Mouse (Mus musculus) olfactory bulb, adult 2 months (tissue): ENCODE measurements around the gene Nav2.

Experiments used
- CTCF ChIP-seq: fragments of 200-500 bp; IDR thresholded peaks from 2 replicates; pipeline ENCODE4 v1.5.1; 2012; ENCODE audit warnings: low read depth, mild to moderate bottlenecking, low read length, moderate library complexity; ENCODE audit not compliant: insufficient read depth
- POLR2A ChIP-seq: fragments of 200-500 bp; IDR thresholded peaks from 2 replicates; pipeline ENCODE4 v1.6.1; 2012; ENCODE audit warnings: mild to moderate bottlenecking, low read depth, low read length, moderate library complexity; ENCODE audit not compliant: insufficient read depth

- TF ChIP-seq CTCF, result no peak
- TF ChIP-seq POLR2A, result no peak
Measured at GRCm38 (mm10) chr7:49407688-49408087, 499.2 kb downstream of the Nav2 start.
